Mouse (Mus musculus): ENCODE results near the gene Kcnc2. TPM values are rescaled to one million over a fixed set of nuclear protein-coding genes. Genes with fewer than 3 reads are reported as not detected.

Kcnc2 gene
- polyA plus RNA-seq, 1 experiment from 2014 or later, result 0.96 TPM

- no peak overlapping the region for H3K4me2 ChIP-seq
- no peaks in the 10 kb centered on the region for H3K36me3 ChIP-seq (ENCODE audit: control insufficient read depth, insufficient read depth, low read length)
- no peaks in the 10 kb centered on the region for H3K4me1 ChIP-seq (ENCODE audit: control insufficient read depth, insufficient read depth, low read length)
- no peak for ATAC-seq (replicated peaks; ENCODE audit: insufficient number of reproducible peaks, low FRiP score, low TSS enrichment)
- no peak overlapping the region for H3K9ac ChIP-seq (ENCODE audit: low read depth, low read length)
- no peak overlapping the region for H3K27ac ChIP-seq (ENCODE audit: low read depth, low read length)
- no peaks in the 10 kb centered on the region for H3K9me3 ChIP-seq (replicated peaks; ENCODE audit: control insufficient read depth, low read length)
- H3K4me3 ChIP-seq (ENCODE audit: low read depth, low read length), result no peak overlapping the region
- WGBS (ENCODE audit: insufficient replicate concordance), result 76% methylated on average over 5 of the region's 5 CpGs
- H3K27me3 ChIP-seq (ENCODE audit: control insufficient read depth, insufficient read depth, low read length), result no peaks in the 10 kb centered on the region
Measured at GRCm38 (mm10) chr10:112360704-112361103, 89.8 kb downstream of the Kcnc2 start.

DNA sequence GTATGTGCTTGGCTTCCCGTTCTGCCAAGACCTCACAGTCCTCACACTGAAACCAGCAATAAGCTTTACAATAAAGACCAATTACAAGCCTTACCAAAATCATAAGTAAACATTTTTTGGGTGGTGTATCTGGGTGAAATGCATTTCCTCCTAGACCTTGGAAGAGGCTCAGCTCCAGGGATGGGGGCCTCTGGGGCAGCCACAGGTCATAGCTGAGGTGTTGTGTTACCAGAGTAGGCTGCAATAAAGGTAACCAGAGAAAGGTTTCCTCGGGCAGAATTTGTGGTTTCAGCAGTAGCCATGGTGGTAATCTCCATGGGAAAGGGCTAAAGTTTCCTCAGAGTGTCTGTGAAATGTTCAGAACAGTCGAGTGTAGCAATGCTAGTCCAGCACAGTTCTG is 97.4 kb downstream of the Kcnc2 start:
- Histone ChIP-seq H3K4me3 (ENCODE audit: low read depth, low read length) (no peak overlapping the region), H3K27me3 (ENCODE audit: control insufficient read depth, insufficient read depth, low read length) (no peaks in the 10 kb centered on the region), H3K9me3 (replicated peaks; ENCODE audit: control insufficient read depth, low read length) (no peaks in the 10 kb centered on the region), H3K36me3 (ENCODE audit: control insufficient read depth, insufficient read depth, low read length) (no peaks in the 10 kb centered on the region), H3K4me2 (no peak overlapping the region), H3K4me1 (ENCODE audit: control insufficient read depth, insufficient read depth, low read length) (no peaks in the 10 kb centered on the region), H3K9ac (ENCODE audit: low read depth, low read length) (no peak overlapping the region), H3K27ac (ENCODE audit: low read depth, low read length) (no peak overlapping the region)
- ATAC-seq (replicated peaks; ENCODE audit: insufficient number of reproducible peaks, low FRiP score, low TSS enrichment), result no peak
- 69% methylated on average over 3 of the region's 3 CpGs for WGBS (ENCODE audit: insufficient replicate concordance)

DNA sequence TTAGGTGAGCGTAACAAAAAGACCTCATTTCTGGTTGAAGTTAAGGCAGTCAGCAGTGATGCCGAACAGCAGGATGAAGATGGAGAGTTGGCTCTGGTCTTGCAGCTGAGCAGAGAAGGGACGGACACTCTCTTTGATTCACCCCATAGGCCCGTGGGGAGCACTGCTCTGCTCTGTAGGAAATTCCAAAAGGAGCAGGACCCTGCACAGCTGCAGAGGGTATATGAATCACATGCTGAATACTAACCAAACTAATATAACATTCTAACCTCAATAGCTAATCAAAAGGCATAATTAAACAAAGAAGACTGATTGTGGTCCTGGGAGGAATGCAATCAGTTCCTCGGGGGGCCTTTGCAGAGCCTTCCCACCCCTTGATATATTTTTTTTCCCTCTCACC is 106.2 kb downstream of the Kcnc2 start:
- Histone ChIP-seq H3K27ac (ENCODE audit: low read depth, low read length) (no peak overlapping the region), H3K4me3 (ENCODE audit: low read depth, low read length) (no peak overlapping the region), H3K4me1 (ENCODE audit: control insufficient read depth, insufficient read depth, low read length) (no peaks in the 10 kb centered on the region), H3K4me2 (no peak overlapping the region), H3K27me3 (ENCODE audit: control insufficient read depth, insufficient read depth, low read length) (no peaks in the 10 kb centered on the region), H3K9me3 (replicated peaks; ENCODE audit: control insufficient read depth, low read length) (no peaks in the 10 kb centered on the region), H3K9ac (ENCODE audit: low read depth, low read length) (no peak overlapping the region), H3K36me3 (ENCODE audit: control insufficient read depth, insufficient read depth, low read length) (no peaks in the 10 kb centered on the region)
- no peak for ATAC-seq (replicated peaks; ENCODE audit: insufficient number of reproducible peaks, low FRiP score, low TSS enrichment)
- 81% methylated on average over 5 of the region's 5 CpGs for WGBS (ENCODE audit: insufficient replicate concordance)

GRCm38 (mm10) chr10:112378465-112378864 is 107.5 kb downstream of the Kcnc2 start:
- no peaks in the 10 kb centered on the region for H3K36me3 ChIP-seq (ENCODE audit: control insufficient read depth, insufficient read depth, low read length)
- no peaks in the 10 kb centered on the region for H3K4me1 ChIP-seq (ENCODE audit: control insufficient read depth, insufficient read depth, low read length)
- H3K27me3 ChIP-seq (ENCODE audit: control insufficient read depth, insufficient read depth, low read length), result no peaks in the 10 kb centered on the region
- no peak overlapping the region for H3K4me3 ChIP-seq (ENCODE audit: low read depth, low read length)
- no peak overlapping the region for H3K9ac ChIP-seq (ENCODE audit: low read depth, low read length)
- H3K4me2 ChIP-seq, result no peak overlapping the region
- 68% methylated on average over 6 of the region's 6 CpGs for WGBS (ENCODE audit: insufficient replicate concordance)
- no peak for ATAC-seq (replicated peaks; ENCODE audit: insufficient number of reproducible peaks, low FRiP score, low TSS enrichment)
- no peak overlapping the region for H3K27ac ChIP-seq (ENCODE audit: low read depth, low read length)
- H3K9me3 ChIP-seq (replicated peaks; ENCODE audit: control insufficient read depth, low read length), result no peaks in the 10 kb centered on the region

GRCm38 (mm10) chr10:112380590-112380989 is 109.7 kb downstream of the Kcnc2 start:
- Histone ChIP-seq H3K4me1 (ENCODE audit: control insufficient read depth, insufficient read depth, low read length) (no peaks in the 10 kb centered on the region), H3K27ac (ENCODE audit: low read depth, low read length) (no peak overlapping the region), H3K9ac (ENCODE audit: low read depth, low read length) (no peak overlapping the region), H3K27me3 (ENCODE audit: control insufficient read depth, insufficient read depth, low read length) (no peaks in the 10 kb centered on the region), H3K36me3 (ENCODE audit: control insufficient read depth, insufficient read depth, low read length) (no peaks in the 10 kb centered on the region), H3K4me2 (no peak overlapping the region), H3K9me3 (replicated peaks; ENCODE audit: control insufficient read depth, low read length) (no peaks in the 10 kb centered on the region), H3K4me3 (ENCODE audit: low read depth, low read length) (no peak overlapping the region)
- ATAC-seq (replicated peaks; ENCODE audit: insufficient number of reproducible peaks, low FRiP score, low TSS enrichment), result no peak
- WGBS (ENCODE audit: insufficient replicate concordance), result 84% methylated on average over 6 of the region's 6 CpGs

DNA sequence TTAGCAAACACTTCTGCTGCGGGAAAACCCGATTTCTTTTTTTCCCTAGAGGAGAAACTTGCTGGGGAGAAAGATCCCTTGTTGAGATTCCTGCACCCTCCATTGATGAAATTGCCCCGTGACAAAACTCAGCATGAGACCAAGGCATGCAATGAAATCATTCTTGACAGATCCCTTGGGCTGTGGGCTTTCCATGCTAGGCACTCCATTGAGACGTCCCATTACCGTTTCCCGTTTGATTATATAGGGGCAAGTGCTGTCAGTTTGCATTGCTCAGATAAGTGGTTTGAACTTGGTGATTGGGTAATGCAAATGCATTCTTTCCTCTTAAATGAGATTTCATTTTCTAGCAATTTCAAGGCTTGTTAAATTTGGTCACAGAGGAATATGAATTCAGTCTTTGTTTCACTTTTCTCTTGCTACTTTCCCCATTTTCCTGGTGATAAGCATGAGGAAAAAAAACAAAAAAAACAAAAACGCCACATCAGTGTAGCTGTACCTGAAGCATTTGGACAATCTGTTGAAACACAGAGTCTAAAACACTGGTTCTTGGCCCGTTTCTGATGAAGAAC is 123.6 kb downstream of the Kcnc2 start:
- Histone ChIP-seq H3K4me3 (ENCODE audit: low read depth, low read length) (no peak overlapping the region), H3K4me2 (no peak overlapping the region), H3K27me3 (ENCODE audit: control insufficient read depth, insufficient read depth, low read length) (no peaks in the 10 kb centered on the region), H3K27ac (ENCODE audit: low read depth, low read length) (no peak overlapping the region), H3K9ac (ENCODE audit: low read depth, low read length) (no peak overlapping the region), H3K36me3 (ENCODE audit: control insufficient read depth, insufficient read depth, low read length) (no peaks in the 10 kb centered on the region), H3K4me1 (ENCODE audit: control insufficient read depth, insufficient read depth, low read length) (no peaks in the 10 kb centered on the region), H3K9me3 (replicated peaks; ENCODE audit: control insufficient read depth, low read length) (no peaks in the 10 kb centered on the region)
- ATAC-seq (replicated peaks; ENCODE audit: insufficient number of reproducible peaks, low FRiP score, low TSS enrichment), result no peak
- WGBS (ENCODE audit: insufficient replicate concordance), result 64% methylated on average over 8 of the region's 8 CpGs

- Histone ChIP-seq H3K27me3 (ENCODE audit: control insufficient read depth, insufficient read depth, low read length) (no peaks in the 10 kb centered on the region), H3K4me3 (ENCODE audit: low read depth, low read length) (no peak overlapping the region), H3K27ac (ENCODE audit: low read depth, low read length) (no peak overlapping the region), H3K4me2 (no peak overlapping the region), H3K9ac (ENCODE audit: low read depth, low read length) (no peak overlapping the region), H3K9me3 (replicated peaks; ENCODE audit: control insufficient read depth, low read length) (no peaks in the 10 kb centered on the region), H3K4me1 (ENCODE audit: control insufficient read depth, insufficient read depth, low read length) (no peaks in the 10 kb centered on the region), H3K36me3 (ENCODE audit: control insufficient read depth, insufficient read depth, low read length) (no peaks in the 10 kb centered on the region)
- 35% methylated on average over 2 of the region's 2 CpGs for WGBS (ENCODE audit: insufficient replicate concordance)
- ATAC-seq (replicated peaks; ENCODE audit: insufficient number of reproducible peaks, low FRiP score, low TSS enrichment), result no peak
Measured at GRCm38 (mm10) chr10:112397194-112397593, 126.3 kb downstream of the Kcnc2 start.

GRCm38 (mm10) chr10:112400591-112401404 is 129.9 kb downstream of the Kcnc2 start:
- H3K9ac ChIP-seq (ENCODE audit: low read depth, low read length), result no peak overlapping the region
- ATAC-seq (replicated peaks; ENCODE audit: insufficient number of reproducible peaks, low FRiP score, low TSS enrichment), result no peak
- 84% methylated on average over 9 of the region's 9 CpGs for WGBS (ENCODE audit: insufficient replicate concordance)
- no peak overlapping the region for H3K4me3 ChIP-seq (ENCODE audit: low read depth, low read length)
- H3K36me3 ChIP-seq (ENCODE audit: control insufficient read depth, insufficient read depth, low read length), result no peaks in the 10 kb centered on the region
- H3K9me3 ChIP-seq (replicated peaks; ENCODE audit: control insufficient read depth, low read length), result no peaks in the 10 kb centered on the region
- H3K27ac ChIP-seq (ENCODE audit: low read depth, low read length), result no peak overlapping the region
- no peaks in the 10 kb centered on the region for H3K4me1 ChIP-seq (ENCODE audit: control insufficient read depth, insufficient read depth, low read length)
- H3K27me3 ChIP-seq (ENCODE audit: control insufficient read depth, insufficient read depth, low read length), result no peaks in the 10 kb centered on the region
- no peak overlapping the region for H3K4me2 ChIP-seq

DNA sequence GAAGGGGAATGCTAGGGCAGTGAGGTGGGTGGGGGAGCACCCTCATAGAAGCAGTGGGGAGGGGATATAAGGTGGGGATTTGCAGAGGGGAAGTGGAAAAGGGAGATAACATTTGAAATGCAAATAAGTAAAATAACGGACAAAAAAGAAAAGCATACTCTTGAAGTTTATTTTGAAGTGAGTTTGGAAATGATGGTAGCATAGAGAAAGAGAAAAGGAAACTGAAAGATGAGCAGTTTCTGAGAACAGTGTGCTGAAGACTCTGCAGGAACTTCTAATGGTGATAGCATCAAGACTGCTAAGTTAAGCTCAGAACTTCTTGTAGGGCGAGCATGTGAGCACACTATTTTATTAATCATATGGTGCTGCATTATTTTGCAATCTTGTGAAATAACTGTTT is 138.6 kb downstream of the Kcnc2 start:
- no peak for ATAC-seq (replicated peaks; ENCODE audit: insufficient number of reproducible peaks, low FRiP score, low TSS enrichment)
- Histone ChIP-seq H3K9me3 (replicated peaks; ENCODE audit: control insufficient read depth, low read length) (no peaks in the 10 kb centered on the region), H3K4me3 (ENCODE audit: low read depth, low read length) (no peak overlapping the region), H3K36me3 (ENCODE audit: control insufficient read depth, insufficient read depth, low read length) (no peaks in the 10 kb centered on the region), H3K4me1 (ENCODE audit: control insufficient read depth, insufficient read depth, low read length) (no peaks in the 10 kb centered on the region), H3K27ac (ENCODE audit: low read depth, low read length) (no peak overlapping the region), H3K4me2 (no peak overlapping the region), H3K27me3 (ENCODE audit: control insufficient read depth, insufficient read depth, low read length) (no peaks in the 10 kb centered on the region), H3K9ac (ENCODE audit: low read depth, low read length) (no peak overlapping the region)
- 56% methylated on average over 2 of the region's 2 CpGs for WGBS (ENCODE audit: insufficient replicate concordance)

Data from heart, embryonic 11.5 days (tissue).